Mouse (Mus musculus) midbrain, embryonic 13.5 days (tissue): Measurements from ENCODE around the gene Grid1. TPM values are rescaled to one million over a fixed set of nuclear protein-coding genes. Genes with fewer than 3 reads are reported as not detected.

Experiments used
- ATAC-seq: fragments of 200-750 bp; cut with Nextera tagmentation; 2 replicates; pipeline ENCODE4 v1.8.0; 2017; ENCODE audit warnings: mild to moderate bottlenecking, moderate TSS enrichment, moderate library complexity
- H3K27ac ChIP-seq: fragments of 300-500 bp; sonication (generic); 2 replicates; pipeline ENCODE4 v1.5.1; 2015; ENCODE audit warnings: inconsistent platforms, mild to moderate bottlenecking, moderate library complexity
- H3K27me3 ChIP-seq: fragments of 300-500 bp; sonication (generic); 2 replicates; pipeline ENCODE4 v1.6.1; 2015; ENCODE audit warnings: mild to moderate bottlenecking, inconsistent platforms
- H3K36me3 ChIP-seq: fragments of 300-500 bp; sonication (generic); 2 replicates; pipeline ENCODE4 v1.6.1; 2015; ENCODE audit warnings: mild to moderate bottlenecking, inconsistent platforms
- H3K4me1 ChIP-seq: fragments of 300-500 bp; sonication (generic); replicated peaks from 2 replicates; pipeline ENCODE4 v1.6.1; 2015; ENCODE audit warnings: inconsistent platforms
- H3K4me2 ChIP-seq: fragments of 300-500 bp; sonication (generic); replicated peaks from 2 replicates; pipeline ENCODE4 v1.6.1; 2015; ENCODE audit warnings: moderate library complexity, mild to moderate bottlenecking, inconsistent platforms
- H3K4me3 ChIP-seq: fragments of 300-500 bp; sonication (generic); replicated peaks from 2 replicates; pipeline ENCODE4 v1.5.1; 2015; ENCODE audit warnings: mild to moderate bottlenecking, inconsistent platforms
- H3K9ac ChIP-seq: fragments of 300-500 bp; sonication (generic); replicated peaks from 2 replicates; pipeline ENCODE4 v1.6.1; 2015; ENCODE audit warnings: mild to moderate bottlenecking, inconsistent platforms
- H3K9me3 ChIP-seq: fragments of 300-500 bp; sonication (generic); 2 replicates; pipeline ENCODE4 v1.6.1; 2016; ENCODE audit warnings: mild to moderate bottlenecking, inconsistent platforms
- WGBS: fragments of 180-500 bp; shearing (Covaris S2); methylation state at CpG from one replicate; pipeline ENCODE4 v1.1.7; 2015; 5-methylcytosine and 5-hydroxymethylcytosine counted together
- polyA plus RNA-seq: library from polyadenylated mRNA; unstranded; fragments of >200 nt; fragmentation: Nextera tagmentation; extraction: Ambion mirVana; gene quantifications from 2 replicates; pipeline ENCODE4 v1.2.1, GENCODE M21; 2015

The Grid1 gene
- polyA plus RNA-seq, 1 experiment from 2014 or later = 2.7 TPM

DNA sequence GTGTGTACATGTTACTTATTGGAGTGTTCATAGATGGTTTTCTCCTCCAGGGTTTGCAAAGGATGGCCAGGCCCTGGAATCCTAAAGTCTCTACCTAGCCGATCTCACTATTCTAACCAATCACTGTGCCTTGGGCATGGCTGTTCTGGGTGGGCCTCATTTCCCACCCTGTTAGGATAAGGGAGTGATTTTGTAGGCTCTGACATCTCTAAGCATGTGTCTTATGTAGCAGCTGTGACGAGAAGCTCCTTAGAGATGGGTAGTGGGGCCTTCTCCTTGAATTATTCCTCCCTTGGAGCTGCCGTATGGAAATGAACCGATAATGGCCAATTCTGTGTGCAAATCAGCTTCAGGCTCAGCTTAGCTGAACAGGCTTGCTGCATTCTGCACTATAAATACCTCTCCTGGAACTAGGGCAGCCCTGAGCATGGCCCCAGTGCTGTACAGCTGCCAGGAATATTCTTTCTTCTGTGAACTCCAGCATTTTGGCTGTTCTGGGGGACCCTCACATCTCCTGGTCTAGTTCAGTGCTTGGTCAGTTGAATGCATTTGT lies 143.8 kb downstream of the Grid1 start:
- Histone ChIP-seq H3K4me2 (no peak overlapping the region), H3K9ac (no peak overlapping the region), H3K36me3 (no peaks in the 10 kb centered on the region), H3K27me3 (peaks cover 16% of the 10 kb centered on the region), H3K4me1 (0 out of 2 replicates have a peak, but pooled peaks cover 3% of the 10 kb centered on the region), H3K4me3 (no peak overlapping the region), H3K9me3 (no peaks in the 10 kb centered on the region), H3K27ac (no peak overlapping the region)
- 77% methylated on average over 4 of the region's 4 CpGs for WGBS
- ATAC-seq = no peak

DNA sequence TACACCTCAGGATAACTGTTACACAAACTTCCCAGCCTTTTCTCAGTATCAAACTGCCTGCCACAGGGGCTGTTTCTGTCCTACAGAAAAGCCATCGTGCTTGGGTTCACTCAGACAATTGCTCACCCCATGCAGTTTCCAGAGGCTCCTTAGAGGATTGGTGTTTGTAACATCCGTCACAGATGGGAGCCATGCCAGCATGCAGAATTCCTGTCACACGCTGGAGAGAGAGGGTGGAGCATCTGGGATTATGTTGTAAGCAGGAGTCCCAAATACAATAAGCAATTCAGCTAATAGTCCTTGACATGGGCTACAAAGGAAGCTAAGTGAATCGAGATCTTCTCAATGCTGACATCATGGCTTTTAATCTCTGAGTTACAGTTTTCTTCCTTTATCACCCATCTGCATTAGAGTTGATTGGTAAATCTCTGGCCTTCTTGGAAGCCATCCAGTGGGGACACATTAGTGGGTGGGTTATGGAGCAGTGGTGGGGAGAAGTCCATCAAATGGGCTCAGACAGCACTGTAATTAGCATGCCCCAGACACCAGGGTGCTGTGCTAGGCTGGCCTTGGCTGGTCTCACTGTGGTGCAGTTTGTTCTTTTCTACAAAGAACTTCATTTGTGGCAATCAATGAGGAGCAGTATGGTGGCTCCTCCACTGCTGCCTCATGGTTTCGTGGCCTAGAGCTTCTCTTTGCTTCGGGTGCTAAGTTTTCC lies 149.4 kb downstream of the Grid1 start:
- H3K27me3 ChIP-seq = peaks cover 51% of the 10 kb centered on the region
- H3K4me3 ChIP-seq = no peak overlapping the region
- no peaks in the 10 kb centered on the region for H3K36me3 ChIP-seq
- H3K9me3 ChIP-seq = no peaks in the 10 kb centered on the region
- no peak overlapping the region for H3K4me2 ChIP-seq
- H3K4me1 ChIP-seq = peaks cover 10% of the 10 kb centered on the region
- WGBS = 25% methylated on average over 6 of the region's 6 CpGs
- ATAC-seq = peak; percentile 94
- H3K9ac ChIP-seq = 0 out of 2 replicates have a peak overlapping the region, but pooled peaks have one; percentile 23
- no peak overlapping the region for H3K27ac ChIP-seq

DNA sequence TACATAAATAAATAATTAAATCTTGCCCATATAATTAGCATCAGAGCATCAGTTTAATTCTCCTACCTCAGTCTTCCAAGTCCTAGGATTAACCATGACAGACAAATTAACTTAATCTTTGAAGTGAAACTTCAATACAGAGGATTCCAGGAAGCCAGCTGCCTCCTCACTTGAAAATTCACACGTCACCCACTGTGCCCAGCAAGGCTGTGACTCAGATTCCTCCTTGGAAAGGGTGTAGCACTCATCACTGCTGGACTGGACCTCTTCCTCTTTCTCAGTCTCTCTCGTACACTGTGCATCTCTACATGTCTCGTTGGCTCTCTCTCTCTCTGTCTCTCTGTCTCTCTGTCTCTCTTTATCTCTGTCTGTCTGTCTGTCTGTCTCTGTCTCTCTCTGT lies 153.0 kb downstream of the Grid1 start:
- Histone ChIP-seq H3K27me3 (peaks cover 45% of the 10 kb centered on the region), H3K4me3 (no peak overlapping the region), H3K9ac (no peak overlapping the region), H3K4me1 (peaks cover 16% of the 10 kb centered on the region), H3K9me3 (no peaks in the 10 kb centered on the region), H3K27ac (no peak overlapping the region), H3K4me2 (no peak overlapping the region), H3K36me3 (no peaks in the 10 kb centered on the region)
- ATAC-seq = no peak
- WGBS = 69% methylated on average over 3 of the region's 3 CpGs

- 13% methylated on average over 2 of the region's 2 CpGs for whole genome bisulfite sequencing
These were observed 160.8 kb downstream of the Grid1 start for GRCm38 (mm10) chr14:34980756-34981155.

DNA sequence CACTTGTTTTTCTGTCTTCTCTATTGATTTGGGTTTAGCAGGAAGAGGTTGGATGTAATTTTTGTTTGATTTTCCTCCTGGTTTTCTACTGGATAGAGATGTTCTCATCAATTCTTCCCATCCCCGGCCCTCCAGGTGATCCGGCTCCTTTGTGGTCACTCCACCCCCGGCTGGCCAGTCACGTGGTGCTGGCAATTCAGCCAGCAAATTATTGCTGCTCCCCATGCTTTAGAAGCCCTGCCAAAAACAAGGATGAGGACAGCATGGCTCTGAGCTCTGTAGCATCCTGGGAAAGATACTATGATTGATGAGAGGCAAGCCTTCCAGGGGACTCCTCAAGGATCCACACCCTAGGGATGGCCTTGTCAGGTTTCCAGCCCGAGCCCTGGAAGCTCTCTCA lies 169.2 kb downstream of the Grid1 start:
- Histone ChIP-seq H3K27me3 (no peaks in the 10 kb centered on the region), H3K4me1 (no peaks in the 10 kb centered on the region), H3K4me3 (no peak overlapping the region), H3K36me3 (no peaks in the 10 kb centered on the region), H3K9ac (no peak overlapping the region), H3K27ac (no peak overlapping the region), H3K9me3 (no peaks in the 10 kb centered on the region), H3K4me2 (no peak overlapping the region)
- 73% methylated on average over 5 of the region's 5 CpGs for WGBS
- ATAC-seq = no peak

More at GRCm38 (mm10) chr14:34980756-34981155, 160.8 kb downstream of the Grid1 start:
- H3K4me1 ChIP-seq = peaks cover 6% of the 10 kb centered on the region; the same call in 1 of the 2 replicates
- no peak overlapping the region for H3K27ac ChIP-seq
- H3K4me2 ChIP-seq = no peak overlapping the region
- H3K4me3 ChIP-seq = no peak overlapping the region
- 0 out of 2 replicates have a peak, but pooled peaks have one; percentile 21 for ATAC-seq
- H3K27me3 ChIP-seq = no peaks in the 10 kb centered on the region
- no peaks in the 10 kb centered on the region for H3K36me3 ChIP-seq
- H3K9ac ChIP-seq = no peak overlapping the region
- H3K9me3 ChIP-seq = no peaks in the 10 kb centered on the region

DNA sequence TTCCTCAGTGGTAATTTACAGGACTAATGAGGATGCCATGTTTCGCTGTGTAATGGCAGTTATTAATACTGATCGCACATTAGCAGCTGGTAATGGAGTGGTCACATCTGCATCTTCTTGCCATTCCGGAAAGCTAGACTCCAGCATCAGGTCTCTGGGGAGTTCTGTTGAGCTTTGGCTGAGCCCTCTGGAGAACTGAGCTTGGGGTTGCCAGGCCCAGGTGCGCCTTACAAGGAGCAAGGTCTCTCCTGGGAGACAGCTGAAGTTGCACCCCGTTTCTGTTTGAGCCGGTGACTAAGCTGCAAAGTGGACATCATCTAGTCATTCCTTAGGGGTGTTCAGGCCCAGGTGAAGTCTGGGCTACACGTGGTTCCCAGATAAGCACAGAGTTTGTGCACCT lies 186.8 kb downstream of the Grid1 start:
- Histone ChIP-seq H3K9ac (no peak overlapping the region), H3K36me3 (no peaks in the 10 kb centered on the region), H3K27ac (no peak overlapping the region), H3K4me1 (peaks cover 15% of the 10 kb centered on the region; the same call in 1 of the 2 replicates), H3K4me3 (no peak overlapping the region), H3K27me3 (no peaks in the 10 kb centered on the region), H3K9me3 (no peaks in the 10 kb centered on the region), H3K4me2 (no peak overlapping the region)
- WGBS = 85% methylated on average over 7 of the region's 7 CpGs
- no peak for ATAC-seq

GRCm38 (mm10) chr14:35008674-35009073 lies 188.8 kb downstream of the Grid1 start:
- peaks cover 15% of the 10 kb centered on the region; the same call in 1 of the 2 replicates for H3K4me1 ChIP-seq
- no peak overlapping the region for H3K9ac ChIP-seq
- no peak overlapping the region for H3K4me2 ChIP-seq
- no peaks in the 10 kb centered on the region for H3K36me3 ChIP-seq
- peak; percentile 69 for ATAC-seq
- WGBS = 50% methylated on average over 3 of the region's 3 CpGs
- H3K4me3 ChIP-seq = no peak overlapping the region
- no peaks in the 10 kb centered on the region for H3K27me3 ChIP-seq
- no peaks in the 10 kb centered on the region for H3K9me3 ChIP-seq
- H3K27ac ChIP-seq = no peak overlapping the region

GRCm38 (mm10) chr14:35009074-35009473 lies 189.2 kb downstream of the Grid1 start:
- no peaks in the 10 kb centered on the region for H3K27me3 ChIP-seq
- no peak overlapping the region for H3K4me2 ChIP-seq
- ATAC-seq = peak; percentile 31
- 21% methylated on average over 9 of the region's 9 CpGs for WGBS
- peaks cover 15% of the 10 kb centered on the region; the same call in 1 of the 2 replicates for H3K4me1 ChIP-seq
- no peak overlapping the region for H3K9ac ChIP-seq
- H3K9me3 ChIP-seq = no peaks in the 10 kb centered on the region
- H3K4me3 ChIP-seq = no peak overlapping the region
- H3K36me3 ChIP-seq = no peaks in the 10 kb centered on the region
- no peak overlapping the region for H3K27ac ChIP-seq

DNA sequence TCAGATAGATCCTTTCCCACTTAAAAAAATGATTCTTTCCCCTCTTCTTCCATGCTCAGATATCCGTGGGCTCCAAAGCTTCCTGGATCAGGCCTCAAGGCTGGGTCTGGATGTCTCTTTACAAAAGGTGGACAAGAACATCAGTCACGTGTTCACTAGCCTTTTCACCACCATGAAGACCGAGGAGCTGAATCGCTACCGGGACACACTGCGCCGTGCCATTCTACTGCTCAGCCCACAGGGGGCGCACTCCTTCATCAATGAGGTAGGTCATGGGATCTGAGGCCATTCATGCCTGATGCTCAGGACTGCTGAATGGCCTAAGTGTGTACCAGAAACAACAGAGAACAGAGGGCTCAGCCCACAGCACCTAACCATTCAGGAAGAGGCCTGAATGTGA lies 206.8 kb downstream of the Grid1 start:
- H3K4me2 ChIP-seq = no peak overlapping the region
- 91% methylated on average over 8 of the region's 8 CpGs for WGBS
- no peak overlapping the region for H3K9ac ChIP-seq
- H3K36me3 ChIP-seq = no peaks in the 10 kb centered on the region
- no peaks in the 10 kb centered on the region for H3K4me1 ChIP-seq
- no peaks in the 10 kb centered on the region for H3K27me3 ChIP-seq
- no peak for ATAC-seq
- H3K27ac ChIP-seq = no peak overlapping the region
- no peak overlapping the region for H3K4me3 ChIP-seq
- no peaks in the 10 kb centered on the region for H3K9me3 ChIP-seq

GRCm38 (mm10) chr14:35027501-35028140 lies 207.7 kb downstream of the Grid1 start:
- Histone ChIP-seq H3K27me3 (no peaks in the 10 kb centered on the region), H3K4me1 (no peaks in the 10 kb centered on the region), H3K9me3 (no peaks in the 10 kb centered on the region), H3K36me3 (no peaks in the 10 kb centered on the region), H3K9ac (no peak overlapping the region), H3K4me2 (no peak overlapping the region), H3K27ac (no peak overlapping the region), H3K4me3 (no peak overlapping the region)
- 65% methylated on average over 11 of the region's 11 CpGs for WGBS
- peak; percentile 24; the same call in 1 of the 2 replicates for ATAC-seq

DNA sequence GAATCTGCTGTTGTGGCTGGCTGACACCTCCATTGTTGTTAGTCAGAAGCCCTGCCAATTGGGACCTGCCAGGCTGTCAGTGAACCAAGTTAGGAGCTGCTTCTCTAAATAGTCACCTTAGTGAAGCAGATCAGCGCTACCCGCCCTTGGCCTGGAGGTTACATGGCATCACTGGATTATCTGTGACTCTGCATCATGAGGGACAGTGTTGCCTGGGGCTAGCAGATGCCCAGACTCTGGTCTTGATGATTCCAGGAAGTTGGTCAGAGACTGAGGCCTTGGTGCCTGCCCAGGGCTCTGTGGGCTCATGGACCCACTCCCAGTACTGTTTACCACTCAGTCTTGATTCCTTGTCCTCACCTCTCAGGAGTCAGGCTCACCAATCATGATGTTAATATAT lies 209.7 kb downstream of the Grid1 start:
- Histone ChIP-seq H3K9ac (no peak overlapping the region), H3K4me1 (no peaks in the 10 kb centered on the region), H3K9me3 (no peaks in the 10 kb centered on the region), H3K27ac (no peak overlapping the region), H3K4me3 (no peak overlapping the region), H3K36me3 (no peaks in the 10 kb centered on the region), H3K27me3 (no peaks in the 10 kb centered on the region), H3K4me2 (no peak overlapping the region)
- ATAC-seq = no peak
- 95% methylated on average over 2 of the region's 2 CpGs for WGBS

- Histone ChIP-seq H3K4me1 (no peaks in the 10 kb centered on the region), H3K4me3 (no peak overlapping the region), H3K27me3 (no peaks in the 10 kb centered on the region), H3K4me2 (no peak overlapping the region), H3K36me3 (no peaks in the 10 kb centered on the region), H3K9me3 (no peaks in the 10 kb centered on the region), H3K9ac (no peak overlapping the region), H3K27ac (no peak overlapping the region)
- ATAC-seq = no peak
- 87% methylated on average over 2 of the region's 2 CpGs for WGBS
These were observed 210.4 kb downstream of the Grid1 start for GRCm38 (mm10) chr14:35030271-35030670.
